Mouse (Mus musculus) midbrain, postnatal 0 days (tissue): ENCODE data around the gene Sgca. TPM values are rescaled to one million over a fixed set of nuclear protein-coding genes. Genes with fewer than 3 reads are reported as not detected.

Experiments
- ATAC-seq: fragments of 200-750 bp; cut with Nextera tagmentation; 2 replicates; pipeline ENCODE4 v1.8.0; 2017; ENCODE audit warnings: moderate number of reproducible peaks, mild to moderate bottlenecking, moderate TSS enrichment, moderate library complexity; ENCODE audit not compliant: low FRiP score
- DNase-seq: peaks from one replicate; pipeline ENCODE4 v3.0.0-alpha.2; 2015; ENCODE audit warnings: low spot score
- H3K27ac ChIP-seq: fragments of 300-500 bp; sonication (generic); 2 replicates; pipeline ENCODE4 v1.5.1; 2014; ENCODE audit warnings: low read depth, mild to moderate bottlenecking, low read length, mixed read lengths
- H3K27me3 ChIP-seq: fragments of 300-500 bp; sonication (generic); 2 replicates; pipeline ENCODE4 v1.6.1; 2014; ENCODE audit warnings: low read length, control low read depth, mixed read lengths; ENCODE audit not compliant: insufficient read depth
- H3K36me3 ChIP-seq: fragments of 300-500 bp; sonication (generic); 2 replicates; pipeline ENCODE4 v1.6.1; 2014; ENCODE audit warnings: low read length, control low read depth, mixed read lengths; ENCODE audit not compliant: insufficient read depth
- H3K4me1 ChIP-seq: fragments of 300-500 bp; sonication (generic); 2 replicates; pipeline ENCODE4 v1.6.1; 2014; ENCODE audit warnings: mild to moderate bottlenecking, control low read depth, antibody characterized with exemption, low read length, mixed read lengths; ENCODE audit not compliant: insufficient read depth
- H3K4me2 ChIP-seq: fragments of 300-500 bp; sonication (generic); 2 replicates; pipeline ENCODE4 v1.6.1; 2014; ENCODE audit warnings: low read depth, mild to moderate bottlenecking, low read length, mixed read lengths; ENCODE audit not compliant: poor library complexity, severe bottlenecking
- H3K4me3 ChIP-seq: fragments of 300-500 bp; sonication (generic); 2 replicates; pipeline ENCODE4 v1.5.1; 2014; ENCODE audit warnings: low read depth, mild to moderate bottlenecking, low read length, moderate library complexity
- H3K9ac ChIP-seq: fragments of 300-500 bp; sonication (generic); replicated peaks from 2 replicates; pipeline ENCODE4 v1.6.1; 2014; ENCODE audit warnings: mild to moderate bottlenecking, low read length, moderate library complexity, mixed read lengths; ENCODE audit not compliant: poor library complexity, severe bottlenecking
- H3K9me3 ChIP-seq: fragments of 300-500 bp; sonication (generic); 2 replicates; pipeline ENCODE4 v1.6.1; 2016; ENCODE audit warnings: low read length, control low read depth
- CTCF ChIP-seq: IDR thresholded peaks from 2 replicates; pipeline ENCODE4 v1.5.1; 2016; ENCODE audit warnings: antibody characterized with exemption, mild to moderate bottlenecking
- WGBS: fragments of 180-500 bp; shearing (Covaris S2); extraction: QIAGEN DNeasy Blood & Tissue Kit; methylation state at CpG from one replicate; pipeline ENCODE4 v1.1.7; 2014; 5-methylcytosine and 5-hydroxymethylcytosine counted together
- polyA plus RNA-seq: library from polyadenylated mRNA; unstranded; fragments of >200 nt; fragmentation: Nextera tagmentation; extraction: Ambion mirVana; gene quantifications from 2 replicates; pipeline ENCODE4 v1.2.1, GENCODE M21; 2015
- total RNA-seq: library from RNA; depleted of rRNA; stranded (reverse); fragments of >200 nt; gene quantifications from 2 replicates; pipeline ENCODE4 v1.2.3, GENCODE M21; 2014; rRNA removed

Gene Sgca
- total and polyA plus RNA-seq, 2 experiments from 2014 or later, result 0.39 TPM; not detected in 1

DNA sequence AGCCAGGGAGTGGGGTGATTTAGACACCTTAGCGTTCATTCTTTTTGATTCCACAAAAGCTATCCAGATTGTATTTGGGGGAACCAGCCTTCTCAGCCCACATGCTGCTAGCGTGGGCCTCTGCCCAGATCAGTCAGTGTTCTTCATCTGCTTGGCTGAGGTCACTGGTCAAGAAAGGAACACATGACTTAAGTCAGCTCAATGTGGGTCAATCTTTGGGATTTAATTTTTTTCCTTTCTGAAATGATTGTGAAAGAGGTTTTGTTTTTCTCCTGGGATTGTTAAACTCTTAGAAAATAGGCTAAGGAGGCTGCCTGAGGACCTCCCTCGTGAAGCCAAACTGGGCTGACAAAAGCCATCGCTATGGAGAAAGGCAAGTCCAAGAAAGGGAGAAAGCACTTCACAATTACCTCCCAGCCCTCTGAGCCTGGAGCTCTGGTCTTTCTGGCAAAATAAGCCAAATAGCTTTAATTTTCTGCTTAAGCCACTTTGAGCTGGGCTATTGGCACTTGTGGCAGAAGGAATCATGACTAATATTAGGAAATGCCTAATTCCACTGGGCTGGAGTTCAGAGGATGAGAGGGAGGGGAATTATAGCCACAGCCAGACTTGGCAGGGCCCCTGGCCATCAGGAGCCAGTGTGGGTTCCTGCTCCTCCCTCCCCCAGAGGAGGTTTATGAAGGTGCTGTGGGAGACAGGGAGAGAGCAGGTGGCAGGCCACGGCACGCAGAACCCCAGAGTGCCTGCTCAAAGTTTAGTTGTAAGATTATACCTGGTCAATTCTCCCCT lies 62.6 kb downstream of the Sgca start:
- no peak for TF ChIP-seq CTCF
- ATAC-seq (no peak), DNase-seq (peak; percentile 33)
- Histone ChIP-seq H3K27me3 (no peaks in the 10 kb centered on the region), H3K4me3 (no peak overlapping the region), H3K4me2 (no peak overlapping the region), H3K27ac (no peak overlapping the region), H3K9me3 (no peaks in the 10 kb centered on the region), H3K4me1 (no peaks in the 10 kb centered on the region), H3K36me3 (no peaks in the 10 kb centered on the region), H3K9ac (no peak overlapping the region)
- 60% methylated on average over 6 of the region's 6 CpGs for WGBS

Other genes with a start within 250 kb of the Sgca start
- gene Cdc34b, start 234.5 kb downstream of the Sgca start, total RNA-seq, result 1.1 TPM in 1 of 2 replicates, not detected in the other
- gene Cdc34b, start 234.5 kb downstream of the Sgca start, polyA plus RNA-seq, result 0.14 TPM in 1 of 2 replicates, not detected in the other
- gene Tmem92, start 193.6 kb downstream of the Sgca start, total RNA-seq, result not detected in 2 replicates
- not detected in 2 replicates for gene Tmem92, start 193.6 kb downstream of the Sgca start, polyA plus RNA-seq
- gene Col1a1, start 40.1 kb downstream of the Sgca start, total RNA-seq, result 44.7 and 50.3 TPM in 2 replicates
- gene Col1a1, start 40.1 kb downstream of the Sgca start, polyA plus RNA-seq, result 65.4 and 67.5 TPM in 2 replicates
- gene Hils1, start 8.7 kb downstream of the Sgca start, total RNA-seq, result not detected in 2 replicates
- not detected in 2 replicates for gene Hils1, start 8.7 kb downstream of the Sgca start, polyA plus RNA-seq
- gene Ppp1r9b, start 14.7 kb upstream of the Sgca start, total RNA-seq, result 179 and 217 TPM in 2 replicates
- gene Ppp1r9b, start 14.7 kb upstream of the Sgca start, polyA plus RNA-seq, result 18.2 and 20.4 TPM in 2 replicates
- gene Samd14, start 33.6 kb upstream of the Sgca start, total RNA-seq, result 221 and 243 TPM in 2 replicates
- gene Samd14, start 33.6 kb upstream of the Sgca start, polyA plus RNA-seq, result 158 and 161 TPM in 2 replicates
- 14.1 and 18.1 TPM in 2 replicates for gene Pdk2, start 65.0 kb upstream of the Sgca start, total RNA-seq
- 30.8 and 32.7 TPM in 2 replicates for gene Pdk2, start 65.0 kb upstream of the Sgca start, polyA plus RNA-seq
- 33.2 and 38.3 TPM in 2 replicates for gene Itga3, start 100.5 kb upstream of the Sgca start, total RNA-seq
- gene Itga3, start 100.5 kb upstream of the Sgca start, polyA plus RNA-seq, result 11.2 and 12.3 TPM in 2 replicates
- gene Dlx3, start 143.8 kb upstream of the Sgca start, total RNA-seq, result 0.33 TPM in 1 of 2 replicates, not detected in the other
- not detected in 2 replicates for gene Dlx3, start 143.8 kb upstream of the Sgca start, polyA plus RNA-seq
- 0.60 TPM in 1 of 2 replicates, not detected in the other for gene Dlx4, start 169.9 kb upstream of the Sgca start, total RNA-seq
- 0.47 and 0.51 TPM in 2 replicates for gene Dlx4, start 169.9 kb upstream of the Sgca start, polyA plus RNA-seq